Mouse (Mus musculus) gastrocnemius, adult 8-10 months (tissue): ENCODE measurements around the gene Papss1. TPM values are rescaled to one million over a fixed set of nuclear protein-coding genes. Genes with fewer than 3 reads are reported as not detected.

Experiments
- DNase-seq, 2 experiments: peaks; one replicate each; pipeline ENCODE4 v3.0.0; 2022; ENCODE audit warnings: low spot score in 2 of 2
- total RNA-seq, 4 experiments: library from RNA; stranded (reverse); gene quantifications; 2 replicates each; pipeline ENCODE4 v1.2.4; 2022

Gene Papss1
- total RNA-seq, 4 experiments from 2014 or later, result 2.8 to 4.0 (median 3.8) TPM

DNA sequence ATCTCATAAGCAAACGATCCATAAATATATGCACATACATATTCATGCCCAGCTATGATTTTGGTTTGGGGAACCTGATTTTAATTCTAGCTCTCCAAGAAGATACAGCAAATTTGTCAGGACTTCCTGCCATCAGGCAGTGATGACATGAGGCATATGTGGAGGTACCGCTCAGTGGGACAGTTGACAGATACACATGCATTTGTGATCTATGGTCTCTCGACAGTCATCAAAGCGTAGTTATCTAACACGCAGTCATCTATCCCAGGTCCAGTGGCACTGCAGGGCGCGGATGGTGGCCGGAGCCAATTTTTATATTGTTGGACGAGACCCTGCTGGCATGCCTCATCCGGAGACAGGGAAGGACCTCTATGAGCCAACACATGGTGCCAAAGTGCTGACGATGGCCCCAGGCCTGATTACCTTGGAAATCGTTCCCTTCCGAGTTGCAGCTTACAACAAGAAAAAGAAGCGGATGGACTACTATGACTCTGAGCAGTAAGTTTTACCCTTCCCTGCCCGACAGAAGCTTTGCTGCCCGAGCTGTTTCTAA, 66.8 kb downstream of the Papss1 start:
- peak; percentile 14 to 53 for DNase-seq

DNA sequence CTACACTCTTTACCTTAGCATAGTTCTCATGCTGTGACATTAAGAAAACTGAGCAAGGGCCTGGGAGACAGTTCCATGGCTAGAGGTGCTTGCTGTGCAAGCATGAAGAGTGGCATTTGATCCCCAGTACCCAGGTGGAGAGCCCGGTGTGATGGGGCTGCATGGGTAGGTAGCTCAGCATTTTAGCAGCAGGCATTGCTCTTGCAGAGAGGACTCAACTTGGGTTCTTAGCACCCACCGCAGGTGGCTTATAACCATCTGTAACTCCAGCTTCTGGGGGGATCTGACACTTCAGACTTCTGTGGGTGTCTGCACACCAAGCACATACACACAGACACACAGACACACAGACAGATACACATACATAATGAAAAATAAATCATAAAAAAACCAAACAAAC, 69.5 kb downstream of the Papss1 start:
- DNase-seq, result no peak

DNA sequence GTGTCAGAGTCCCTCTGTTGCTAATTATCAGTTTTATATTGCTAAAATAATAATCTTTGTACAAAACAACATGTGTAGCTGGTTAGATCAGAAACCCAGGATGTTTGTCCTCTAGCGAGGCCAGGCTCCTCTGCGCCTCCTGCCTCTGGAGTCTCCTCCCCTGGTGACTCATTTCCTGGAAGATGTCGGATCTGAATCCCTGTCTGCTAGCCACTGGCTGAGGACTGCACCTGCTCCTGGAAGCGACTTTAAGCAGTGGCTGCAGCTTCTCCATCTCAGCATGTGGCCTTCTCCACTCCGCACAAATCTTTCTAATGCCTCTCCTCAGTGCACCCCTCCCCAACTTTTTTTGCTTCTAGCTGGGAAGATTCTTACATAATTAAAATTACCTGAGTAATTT, 71.6 kb downstream of the Papss1 start:
- DNase-seq, result no peak

DNA sequence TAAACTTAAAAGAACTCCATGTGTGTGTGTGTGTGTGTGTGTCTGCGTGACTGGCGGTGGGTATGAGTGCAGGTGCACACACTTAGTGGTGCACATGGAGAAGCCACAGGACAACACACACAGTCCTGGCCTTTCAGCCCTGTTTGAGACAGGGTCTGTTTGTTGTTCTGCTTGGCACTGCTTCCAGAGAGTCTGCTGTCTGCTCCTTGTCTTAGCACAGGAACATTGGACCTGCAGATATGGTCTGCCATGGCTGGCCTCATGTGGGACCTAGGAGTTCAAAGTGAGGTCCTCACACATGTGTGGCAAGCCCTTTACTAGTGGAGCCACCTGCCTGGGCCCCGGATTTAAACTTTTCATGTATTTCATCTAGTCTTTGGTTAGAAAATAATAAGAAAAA, 72.4 kb downstream of the Papss1 start:
- no peak for DNase-seq

DNA sequence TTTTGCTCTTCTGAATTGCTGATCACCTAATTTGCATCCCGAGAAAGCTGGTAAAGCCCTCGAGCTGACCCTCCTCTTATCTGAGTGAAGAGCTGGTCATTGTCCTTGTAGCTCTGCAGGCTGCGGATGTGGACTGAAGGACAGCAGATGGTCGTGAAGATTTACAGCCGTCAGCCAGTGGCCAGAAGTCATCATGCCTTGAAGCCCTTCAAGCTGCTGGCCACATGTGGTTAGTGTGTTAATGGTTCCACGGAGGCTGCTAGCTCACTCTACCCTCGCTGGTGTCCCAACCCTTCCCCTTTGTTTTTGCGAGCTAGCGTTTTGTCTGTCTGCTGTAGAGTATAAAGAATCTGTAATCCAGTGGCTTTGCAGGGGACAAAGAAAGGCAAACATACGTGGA, 73.1 kb downstream of the Papss1 start:
- DNase-seq, result no peak

DNA sequence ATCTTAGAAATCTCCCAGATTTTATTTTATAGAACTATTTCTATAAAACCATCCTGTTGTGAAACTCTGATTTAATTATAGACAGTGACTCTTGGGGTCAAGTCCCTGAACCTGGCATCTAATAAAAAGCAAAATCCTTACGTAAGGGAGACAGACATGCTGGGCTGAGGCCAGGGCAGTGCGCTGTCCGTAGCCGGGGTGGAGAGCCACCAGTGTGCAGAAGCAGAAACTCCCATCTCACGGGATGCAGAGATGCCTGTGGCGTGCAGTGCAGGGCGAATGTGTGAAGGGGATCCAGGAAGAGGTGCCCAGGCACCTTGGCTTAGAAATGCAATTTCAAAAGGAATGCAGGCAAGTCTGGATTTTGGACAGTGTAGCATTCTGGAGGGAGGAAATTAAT, 73.6 kb downstream of the Papss1 start:
- DNase-seq, result peak in 1 of 2 experiments; percentile 53

DNA sequence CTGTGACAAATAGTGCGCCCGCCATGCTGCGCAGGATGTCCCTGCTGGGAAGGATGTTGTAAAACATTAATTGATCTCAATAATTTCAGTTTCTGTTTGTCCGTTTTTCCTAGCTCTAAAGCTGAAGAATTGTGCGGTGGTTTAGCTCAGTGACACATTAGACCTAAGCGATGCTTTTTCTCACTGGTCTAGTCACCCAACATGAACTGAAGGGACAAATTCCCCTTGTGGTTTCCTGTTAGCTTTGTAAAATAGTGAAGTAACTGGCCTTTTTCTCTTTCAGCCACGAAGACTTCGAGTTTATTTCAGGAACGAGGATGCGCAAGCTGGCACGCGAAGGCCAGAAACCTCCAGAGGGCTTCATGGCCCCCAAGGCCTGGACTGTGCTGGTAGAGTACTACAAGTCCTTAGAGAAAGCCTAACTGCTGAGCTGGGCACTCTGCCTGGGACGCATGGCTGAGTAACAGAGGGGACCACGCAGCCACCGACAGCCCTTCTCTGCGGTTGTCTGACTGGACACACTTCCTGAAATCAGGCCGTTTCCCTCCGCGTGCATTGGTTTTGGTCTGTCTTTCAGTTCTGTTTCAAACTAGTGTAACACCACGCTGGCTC, 78.2 kb downstream of the Papss1 start:
- no peak for DNase-seq

DNA sequence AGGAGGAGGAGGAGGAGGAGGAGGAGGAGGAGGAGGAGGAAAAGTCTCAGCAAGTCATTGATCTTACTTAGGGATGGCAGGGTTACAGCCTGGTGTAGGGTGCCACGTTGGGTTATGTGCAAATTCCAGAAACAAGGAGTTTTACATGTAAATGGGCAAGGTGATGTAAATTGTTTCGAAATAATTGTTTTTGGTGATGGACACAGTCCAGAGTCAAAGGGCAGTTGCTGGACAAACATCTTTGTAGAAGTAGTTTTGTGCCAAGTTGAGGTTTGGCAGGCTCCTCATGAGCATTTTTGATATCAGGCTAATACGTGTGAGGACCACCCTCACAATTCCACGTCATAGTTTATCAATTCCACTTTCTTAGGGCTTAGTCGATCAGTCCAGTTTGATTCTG, 80.6 kb downstream of the Papss1 start:
- DNase-seq, result no peak

DNA sequence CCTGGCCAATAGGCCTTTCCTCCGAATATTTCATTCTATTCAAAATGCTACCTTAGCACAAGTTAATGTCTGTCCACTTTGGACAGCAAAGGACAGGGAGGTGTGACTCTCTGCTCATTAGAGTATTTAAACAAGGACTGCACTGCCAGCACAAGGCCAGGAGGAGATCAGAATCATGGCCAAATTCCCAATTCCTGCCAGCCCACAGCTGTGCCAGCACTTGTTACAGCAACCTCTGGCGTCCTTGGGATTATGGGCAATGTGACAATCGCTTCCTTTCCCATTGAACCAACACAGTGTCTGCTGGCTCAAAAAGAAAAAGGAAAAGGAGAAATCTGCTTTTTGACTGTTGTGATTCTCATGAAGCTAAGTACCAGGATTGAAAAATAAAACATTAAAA, 89.8 kb downstream of the Papss1 start:
- DNase-seq, result no peak

DNA sequence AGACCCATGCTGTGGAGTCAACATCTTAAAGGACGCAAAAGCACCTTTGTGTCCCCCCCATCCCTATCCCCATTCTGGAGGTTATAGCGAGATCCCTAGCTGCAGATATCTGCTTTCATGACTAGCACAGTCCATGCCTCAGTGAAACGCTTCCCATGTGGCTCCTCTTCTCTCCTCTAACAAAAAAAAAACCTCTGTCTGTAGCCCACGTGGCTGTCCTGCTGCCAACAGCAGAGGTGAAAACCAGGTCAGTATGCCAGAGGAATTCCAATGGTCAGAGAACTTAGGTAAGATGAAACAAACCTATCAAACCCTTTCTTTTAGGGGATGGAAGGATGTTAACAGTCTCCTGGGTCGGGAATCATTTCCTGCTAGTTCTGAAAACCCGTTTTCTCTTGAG, 91.5 kb downstream of the Papss1 start:
- DNase-seq, result no peak

DNA sequence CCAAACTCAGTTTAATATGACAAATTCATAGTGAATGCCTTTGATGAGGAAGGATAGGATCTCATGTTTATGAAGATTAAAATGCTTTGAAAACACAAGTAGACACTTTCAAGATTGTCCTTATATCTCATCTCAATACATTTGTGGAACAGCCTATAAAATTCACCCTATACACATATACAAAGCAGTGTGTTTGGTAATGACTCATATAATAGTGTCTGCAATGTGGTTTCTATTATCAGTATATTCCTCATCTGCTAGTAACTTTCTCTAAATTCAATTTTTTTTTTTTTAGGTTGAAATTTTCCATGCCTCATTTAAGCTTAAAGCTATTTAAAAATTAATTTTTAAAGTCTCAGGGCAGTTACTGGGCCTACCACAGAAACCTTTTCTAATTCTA, 95.6 kb downstream of the Papss1 start:
- no peak for DNase-seq

DNA sequence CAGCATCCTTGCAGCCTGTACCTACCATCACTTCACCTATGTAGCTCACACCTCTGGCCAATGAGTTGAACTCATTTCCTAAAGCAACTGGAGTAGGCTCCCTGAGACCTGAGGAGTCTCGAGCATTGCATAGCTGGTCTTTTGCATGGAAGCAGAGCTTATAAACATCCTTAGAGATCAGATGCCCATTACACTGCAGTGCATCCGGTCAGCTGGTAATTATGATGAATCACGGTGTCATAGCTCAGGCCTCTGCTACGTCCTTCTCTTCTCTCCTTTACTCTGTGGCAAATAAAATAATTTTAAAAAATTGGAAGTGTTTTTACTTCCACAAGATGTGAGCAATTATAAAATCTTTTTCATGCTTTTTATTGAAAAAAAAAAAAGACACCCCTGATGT, 96.1 kb downstream of the Papss1 start:
- DNase-seq, result no peak

DNA sequence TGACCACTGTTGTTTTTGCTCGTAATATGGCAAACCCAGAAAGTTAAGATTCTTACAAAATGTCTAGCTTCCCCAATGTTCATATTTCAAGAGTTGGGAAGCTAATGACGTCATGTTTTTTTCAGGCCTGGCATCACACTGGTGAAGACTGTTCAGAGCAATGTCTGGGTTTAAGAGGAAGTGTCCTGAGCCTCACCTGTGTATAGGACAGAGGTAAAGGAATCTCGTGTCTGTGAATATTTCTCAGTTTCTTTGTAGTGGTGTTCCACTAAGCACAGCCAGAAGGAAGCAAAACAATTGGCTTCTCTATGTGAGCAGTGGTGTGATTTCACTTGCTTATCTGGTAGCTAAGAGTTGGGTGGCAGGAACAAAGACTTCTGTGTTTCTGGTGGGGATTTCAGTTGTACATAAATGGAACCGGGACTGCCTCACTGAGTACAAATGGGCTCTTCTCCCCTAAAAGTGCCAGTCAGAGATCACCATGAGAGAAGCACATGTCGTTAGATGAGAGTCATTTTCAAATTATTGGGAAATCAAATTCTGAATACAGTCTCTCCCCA, 98.1 kb downstream of the Papss1 start:
- no peak for DNase-seq

DNA sequence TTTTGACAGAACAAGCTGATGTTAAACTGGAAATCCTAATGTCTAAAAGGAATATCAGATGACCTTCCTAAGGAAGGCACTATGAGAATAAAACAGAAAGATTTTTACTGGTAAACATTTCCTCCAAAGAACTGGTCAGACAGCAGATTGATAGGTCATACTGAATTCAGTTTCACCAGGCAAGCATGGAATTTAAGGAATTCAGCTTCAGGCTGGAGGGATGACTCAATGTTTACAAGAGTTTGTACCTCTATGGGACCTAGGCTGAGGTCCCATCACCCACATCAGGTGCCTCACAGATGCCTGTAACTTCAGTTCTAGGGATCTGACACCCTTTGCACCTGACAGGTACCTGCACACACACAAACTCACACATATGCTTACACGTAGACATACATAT, 105.3 kb downstream of the Papss1 start:
- DNase-seq, result no peak

DNA sequence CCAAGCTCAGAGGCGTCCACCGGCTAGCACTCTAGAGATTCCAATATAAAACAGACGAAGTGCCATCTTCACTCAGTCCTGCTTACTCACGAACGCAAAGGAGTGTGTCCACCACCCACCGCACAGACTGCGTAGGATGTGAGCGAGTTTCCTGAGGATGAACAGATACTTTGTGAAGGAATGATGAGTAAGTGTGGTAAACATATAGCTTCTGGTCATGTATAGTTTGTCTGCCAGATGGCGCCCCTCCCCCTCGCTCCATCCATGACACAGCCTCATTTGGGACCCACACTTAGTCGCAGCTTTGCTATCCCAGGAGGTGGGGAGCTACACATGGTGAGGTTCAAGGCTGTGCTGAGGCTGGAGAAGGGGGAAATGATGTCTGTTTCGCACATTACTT, 121.5 kb downstream of the Papss1 start:
- DNase-seq, result no peak

DNA sequence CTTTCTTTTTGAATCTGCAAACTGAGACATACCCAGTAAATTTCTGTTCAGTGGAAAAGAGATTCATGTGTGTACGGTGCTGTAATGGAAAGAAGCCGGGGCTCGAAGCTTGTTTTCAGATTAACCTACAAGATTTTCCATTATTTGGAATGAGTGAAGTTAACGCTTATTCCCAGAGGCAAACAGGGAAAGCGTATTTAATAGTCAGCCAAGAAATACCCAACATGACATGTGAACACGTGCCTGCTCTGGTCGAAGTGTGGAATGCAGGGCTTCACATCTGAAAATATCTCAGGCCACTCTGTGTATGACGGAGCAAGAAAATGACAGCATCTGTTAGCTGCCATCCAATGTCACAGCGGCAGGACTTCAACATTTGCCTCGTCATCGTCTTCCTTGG, 125.4 kb downstream of the Papss1 start:
- no peak for DNase-seq

DNA sequence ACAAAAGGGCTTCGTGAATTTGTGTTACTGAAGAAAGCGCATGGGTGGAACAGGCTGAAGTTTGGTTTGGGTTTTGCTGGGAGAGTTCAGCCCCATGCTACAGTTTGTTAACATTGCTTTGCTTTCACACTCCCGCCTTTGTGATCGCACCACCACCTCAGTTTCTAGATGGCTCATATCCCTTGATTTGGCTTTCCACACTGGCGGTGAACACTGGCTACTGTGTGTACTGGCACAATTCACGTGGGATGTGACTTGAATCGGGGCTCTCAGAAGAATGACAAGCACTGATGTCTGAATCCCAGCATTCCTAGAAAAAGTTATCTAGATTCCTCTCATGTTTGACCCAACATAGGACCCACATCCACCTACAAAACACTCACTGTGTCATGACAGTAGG, 126.0 kb downstream of the Papss1 start:
- no peak for DNase-seq

DNA sequence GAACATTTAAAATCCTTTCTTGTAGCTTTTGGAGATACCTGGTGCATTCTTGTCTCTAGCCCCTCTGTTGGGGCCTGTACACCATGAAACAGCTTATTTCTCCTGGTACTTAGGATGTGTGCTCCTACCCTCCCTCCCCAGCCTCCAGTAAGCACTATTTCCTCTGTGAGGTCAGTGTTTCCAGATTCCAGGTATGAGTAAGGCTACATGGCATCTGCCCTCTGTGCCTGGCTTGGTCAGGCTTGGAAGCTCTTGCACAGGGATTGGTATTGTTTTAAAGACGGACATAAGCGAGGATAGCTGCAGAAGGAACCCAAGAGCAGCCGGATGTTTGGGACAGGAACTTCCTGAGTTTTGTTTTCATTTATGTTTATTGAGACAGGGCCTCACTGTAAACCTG, 126.6 kb downstream of the Papss1 start:
- DNase-seq, result no peak

Other genes starting within 250 kb of the Papss1 start
- 1 to 10 TPM; 1.0 to 2.3 (median 2.1) TPM for gene Sgms2, start 73.4 kb upstream of the Papss1 start, total RNA-seq